Mouse (Mus musculus): ENCODE measurements at regions not wholly inside any gene's neighbourhood (a gene's known extent, or its start where the extent isn't known, plus 50 kb on each side); places are given as distances from the start of the nearest gene placed in this dataset.

DNA sequence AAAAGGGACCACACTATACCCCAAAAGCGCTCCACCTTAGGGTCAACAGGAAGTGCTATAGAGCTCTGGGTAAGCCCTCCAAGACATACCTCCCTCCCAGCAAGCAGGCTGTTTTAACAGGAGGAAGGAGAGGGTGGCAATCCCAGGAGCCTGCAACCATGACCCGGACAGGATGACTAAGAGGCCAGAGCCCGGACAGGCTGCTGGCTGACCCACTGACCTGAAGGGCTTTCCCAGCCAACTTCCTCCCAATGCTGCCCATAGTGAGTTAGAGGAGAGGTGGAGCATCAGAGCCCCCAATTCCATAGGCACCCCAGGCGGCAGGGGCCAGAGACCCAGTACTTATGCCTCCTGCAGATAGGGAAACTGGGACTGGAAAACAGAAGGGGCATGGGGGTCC lies 136.3 kb downstream of the Utp6 start:
- DNase-seq (ENCODE audit: low spot score in 2 of 2), result no peak

- no peak for DNase-seq (ENCODE audit: low spot score in 2 of 2)
Observed at GRCm38 (mm10) chr11:79823631-79824310, 138.4 kb downstream of the Utp6 start.

GRCm38 (mm10) chr11:79821986-79822385 lies 140.2 kb downstream of the Utp6 start:
- DNase-seq (ENCODE audit: low spot score in 2 of 2), result no peak

DNA sequence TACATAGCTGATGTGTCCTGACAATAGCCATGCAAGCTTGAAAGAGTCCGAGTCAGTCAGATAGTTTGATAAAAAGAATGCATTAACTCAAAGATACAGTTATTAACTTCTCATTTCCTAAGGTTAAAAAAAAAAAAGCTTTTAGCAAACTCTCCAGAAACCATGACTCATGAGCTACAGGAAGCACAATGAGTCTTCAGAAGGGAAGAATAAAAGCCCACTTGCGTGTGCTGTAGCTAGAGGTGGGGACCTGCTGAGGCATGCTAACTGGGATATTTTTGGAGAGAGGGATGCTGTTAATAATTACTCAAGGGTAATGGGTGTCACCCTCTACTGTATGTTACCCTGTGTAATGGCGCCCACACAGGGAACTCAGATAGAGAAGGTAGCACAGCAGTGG lies 147.0 kb downstream of the Utp6 start:
- DNase-seq (ENCODE audit: low spot score in 2 of 2), result no peak

- no peak for DNase-seq (ENCODE audit: low spot score in 2 of 2)
Observed at GRCm38 (mm10) chr11:79806911-79807466, 155.2 kb downstream of the Utp6 start.

DNA sequence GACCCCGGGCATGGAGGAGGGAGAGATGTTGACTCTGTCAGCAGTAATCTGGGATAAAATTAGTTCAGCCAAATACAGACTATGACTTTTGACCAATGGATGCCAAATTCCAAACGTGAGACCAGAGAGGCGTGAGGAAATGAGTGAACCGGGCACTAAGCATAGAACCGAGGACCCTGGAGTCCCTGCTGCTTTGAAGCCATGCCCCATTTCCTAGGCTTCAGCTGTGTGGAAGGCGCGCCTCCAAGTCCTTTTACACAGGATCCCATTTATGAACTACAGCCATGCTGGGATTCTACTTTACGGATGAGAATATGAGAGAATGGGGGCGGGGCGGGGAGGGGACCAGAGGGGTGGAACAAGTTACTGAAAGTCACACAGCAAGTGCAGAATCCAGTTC lies 155.8 kb downstream of the Utp6 start:
- DNase-seq (ENCODE audit: low spot score in 2 of 2), result no peak

DNA sequence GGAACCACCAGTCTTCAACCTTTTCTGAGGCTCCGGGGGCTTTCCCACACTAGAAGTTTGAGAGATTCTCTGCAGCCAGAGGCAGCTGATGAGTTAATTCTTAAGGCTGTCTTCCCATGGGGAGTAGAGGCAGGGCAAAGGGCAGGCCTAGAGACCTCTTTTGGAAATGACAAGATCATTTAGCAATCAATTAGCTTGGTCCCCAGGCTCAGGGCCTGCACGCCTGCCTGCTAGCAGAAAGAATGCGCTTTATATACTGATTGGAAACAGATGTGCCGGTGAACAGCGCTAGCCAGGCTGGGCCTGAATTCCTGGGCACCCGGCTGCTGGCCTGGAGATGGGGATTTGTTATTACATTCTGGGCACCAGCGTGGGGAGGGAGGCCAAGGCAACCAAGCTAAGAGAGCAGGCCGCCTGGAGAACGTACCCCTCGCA lies 156.2 kb downstream of the Utp6 start:
- DNase-seq (ENCODE audit: low spot score in 2 of 2), result no peak

DNA sequence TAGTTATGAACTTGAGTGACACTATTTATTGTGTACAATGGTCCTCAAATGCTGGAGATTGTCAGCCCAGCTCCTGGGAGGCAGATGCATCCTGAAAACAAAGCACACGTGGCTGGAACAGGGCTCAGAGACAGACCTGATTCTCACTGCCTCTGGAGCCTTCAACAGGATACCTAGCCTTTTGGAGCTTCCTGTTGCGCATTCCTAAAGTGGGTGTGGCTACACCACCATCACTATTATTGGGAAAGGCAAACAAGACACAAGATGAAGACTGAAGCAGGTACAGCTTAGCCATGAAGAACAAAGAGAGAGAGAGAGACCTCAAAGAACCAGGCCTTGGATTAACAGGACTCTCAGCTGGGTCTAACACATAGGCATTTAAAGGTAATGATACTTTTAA lies 158.2 kb downstream of the Utp6 start:
- no peak for DNase-seq (ENCODE audit: low spot score in 2 of 2)

DNA sequence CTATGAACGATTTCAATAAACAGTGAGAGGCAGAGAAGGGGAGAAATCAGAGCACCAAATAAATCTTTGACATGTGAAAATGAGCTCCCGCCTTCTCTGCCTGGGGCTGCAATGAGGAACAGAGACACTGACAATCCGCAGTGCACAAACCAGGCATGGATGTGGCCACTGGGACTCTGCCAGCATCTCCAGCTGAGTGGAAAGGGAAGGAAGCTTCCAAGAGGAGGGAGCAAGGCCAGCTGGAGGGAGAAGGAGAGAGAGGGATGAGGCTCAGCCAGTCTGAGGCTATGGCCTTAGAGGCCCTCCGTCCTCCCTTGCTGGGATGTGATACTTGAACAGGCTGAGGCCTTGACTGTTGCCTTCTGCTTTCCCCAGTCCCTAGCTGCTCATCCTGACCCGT lies 159.2 kb downstream of the Utp6 start:
- no peak for DNase-seq (ENCODE audit: low spot score in 2 of 2)

DNA sequence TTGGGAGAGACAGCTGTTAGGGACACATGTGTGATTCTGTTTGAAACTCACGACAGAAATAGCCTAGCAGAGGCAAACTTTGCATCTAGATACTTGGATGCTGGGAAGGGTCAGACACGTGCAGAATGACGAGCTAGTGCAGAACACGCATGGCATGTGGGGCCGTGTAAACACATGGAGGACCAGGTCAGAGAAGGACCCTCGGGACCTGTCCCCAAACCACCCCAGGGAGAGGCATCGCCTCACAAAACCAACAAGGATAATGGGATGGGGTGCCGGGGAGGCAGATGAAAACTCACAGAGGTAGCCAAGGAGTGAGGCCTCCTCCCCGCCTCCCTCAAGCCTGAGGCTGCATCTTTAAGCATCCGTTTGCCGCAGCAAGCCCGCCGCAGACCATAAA lies 159.6 kb downstream of the Utp6 start:
- no peak for DNase-seq (ENCODE audit: low spot score in 2 of 2)

DNA sequence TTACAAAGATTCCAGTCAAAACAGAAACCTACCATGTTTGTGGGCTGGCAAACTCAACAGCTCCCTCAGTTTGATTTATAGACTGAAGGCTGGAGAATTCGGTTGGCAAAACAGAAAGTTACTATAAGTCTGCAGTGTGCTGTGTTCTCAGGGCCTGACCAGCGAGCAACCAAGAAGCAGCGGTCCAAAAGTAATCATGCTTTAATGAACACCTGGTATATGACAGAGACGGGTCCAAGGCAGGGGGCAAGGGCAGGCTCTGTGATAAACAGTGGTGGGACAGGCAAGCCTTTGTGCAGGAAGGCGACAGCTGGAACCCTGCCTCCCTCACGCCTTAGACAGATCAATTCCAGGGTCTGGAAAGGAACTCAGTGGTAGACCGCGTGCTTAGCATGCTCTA lies 161.9 kb downstream of the Utp6 start:
- DNase-seq (ENCODE audit: low spot score in 2 of 2), result no peak

- DNase-seq (ENCODE audit: low spot score in 2 of 2), result no peak
Observed at GRCm38 (mm10) chr11:79788251-79788741, 173.9 kb downstream of the Utp6 start.

GRCm38 (mm10) chr11:79787766-79788165 lies 174.4 kb downstream of the Utp6 start:
- DNase-seq (ENCODE audit: low spot score in 2 of 2), result no peak

- no peak for DNase-seq (ENCODE audit: low spot score in 2 of 2)
Observed at GRCm38 (mm10) chr11:79784071-79784470, 178.1 kb downstream of the Utp6 start.

- no peak for DNase-seq (ENCODE audit: low spot score in 2 of 2)
Observed at GRCm38 (mm10) chr11:79781966-79782365, 180.2 kb downstream of the Utp6 start.

- DNase-seq (ENCODE audit: low spot score in 2 of 2), result no peak
Observed at GRCm38 (mm10) chr11:79779756-79780155, 182.4 kb downstream of the Utp6 start.

DNA sequence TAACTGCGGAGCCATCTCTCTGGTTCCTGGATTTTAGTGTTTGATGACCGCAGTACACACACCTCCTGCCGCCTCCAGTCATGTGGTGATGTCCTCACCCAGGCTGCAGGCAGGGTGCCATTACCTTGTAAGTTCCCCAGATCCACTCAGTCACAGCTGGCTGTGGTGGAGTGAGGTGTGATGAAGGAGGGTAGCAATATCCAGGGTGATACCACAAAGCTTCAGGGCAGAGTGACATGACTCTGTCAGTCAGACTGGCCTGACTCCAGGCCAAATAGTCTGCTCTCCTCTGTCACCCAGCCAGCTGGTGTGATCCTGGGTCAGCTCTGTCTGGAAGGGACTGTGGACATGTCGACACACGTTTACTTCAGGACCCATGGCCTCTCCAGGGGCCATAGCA lies 183.7 kb downstream of the Utp6 start:
- DNase-seq (ENCODE audit: low spot score in 2 of 2), result no peak

GRCm38 (mm10) chr11:79777988-79778387 lies 184.2 kb downstream of the Utp6 start:
- peak in 1 of 2 experiments; percentile 67 for DNase-seq (ENCODE audit: low spot score in 2 of 2)

- no peak for DNase-seq (ENCODE audit: low spot score in 2 of 2)
Observed at GRCm38 (mm10) chr11:79776577-79776976, 185.6 kb downstream of the Rab11fip4 start.

- DNase-seq (ENCODE audit: low spot score in 2 of 2), result no peak
Observed at GRCm38 (mm10) chr11:79773755-79774154, 182.7 kb downstream of the Rab11fip4 start.

- no peak for DNase-seq (ENCODE audit: low spot score in 2 of 2)
Observed at GRCm38 (mm10) chr11:79771431-79771830, 180.4 kb downstream of the Rab11fip4 start.

DNA sequence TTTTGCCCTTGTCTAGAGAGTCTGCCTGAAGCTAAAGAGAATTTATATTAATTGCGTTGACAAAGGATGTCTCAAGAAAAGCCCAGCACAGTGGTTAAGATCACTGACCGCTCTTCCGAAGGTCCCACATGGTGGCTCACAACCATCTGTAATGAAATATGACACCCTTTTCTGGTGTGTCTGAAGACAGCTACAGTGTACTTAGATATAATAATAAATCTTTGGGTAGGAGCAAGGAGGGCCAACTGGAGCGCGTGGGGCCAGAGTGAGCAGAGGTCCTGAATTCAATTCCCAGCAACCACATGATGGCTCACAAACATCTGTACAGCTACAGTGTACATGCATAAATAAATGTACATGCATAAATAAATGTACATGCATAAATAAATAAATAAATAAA lies 176.1 kb downstream of the Rab11fip4 start:
- DNase-seq (ENCODE audit: low spot score in 2 of 2), result no peak

GRCm38 (mm10) chr11:79766036-79766435 lies 175.0 kb downstream of the Rab11fip4 start:
- no peak for DNase-seq (ENCODE audit: low spot score in 2 of 2)

Data from adrenal gland, postnatal 4 days (tissue).